Mouse (Mus musculus) forebrain, embryonic 16.5 days (tissue): ENCODE results near the gene Lrrc57. TPM values are rescaled to one million over a fixed set of nuclear protein-coding genes. Genes with fewer than 3 reads are reported as not detected.
A peak's percentile ranks its signal among the peaks of the same experiment; 100 is the strongest.

Experiments used
- ATAC-seq: fragments of 200-750 bp; cut with Nextera tagmentation; 2 replicates; pipeline ENCODE4 v1.8.0; 2017; ENCODE audit warnings: mild to moderate bottlenecking, moderate library complexity
- H3K27ac ChIP-seq: fragments of 300-500 bp; sonication (generic); 2 replicates; pipeline ENCODE4 v1.5.1; 2014; ENCODE audit warnings: low read length, control low read depth
- H3K27me3 ChIP-seq: fragments of 300-500 bp; sonication (generic); replicated peaks from 2 replicates; pipeline ENCODE4 v1.6.1; 2014; ENCODE audit warnings: low read length; ENCODE audit not compliant: control insufficient read depth, insufficient read depth
- H3K36me3 ChIP-seq: fragments of 300-500 bp; sonication (generic); 2 replicates; pipeline ENCODE4 v1.6.1; 2014; ENCODE audit not compliant: control insufficient read depth, insufficient read depth
- H3K4me1 ChIP-seq: fragments of 300-500 bp; sonication (generic); replicated peaks from 2 replicates; pipeline ENCODE4 v1.6.1; 2014; ENCODE audit warnings: low read length; ENCODE audit not compliant: control insufficient read depth, insufficient read depth
- H3K4me2 ChIP-seq: fragments of 300-500 bp; sonication (generic); 2 replicates; pipeline ENCODE4 v1.6.1; 2014; ENCODE audit warnings: mild to moderate bottlenecking, low read length, control low read depth
- H3K4me3 ChIP-seq: fragments of 300-500 bp; sonication (generic); replicated peaks from 2 replicates; pipeline ENCODE4 v1.5.1; 2014; ENCODE audit warnings: mild to moderate bottlenecking, low read length, control low read depth
- H3K9ac ChIP-seq: fragments of 300-500 bp; sonication (generic); replicated peaks from 2 replicates; pipeline ENCODE4 v1.6.1; 2014; ENCODE audit warnings: low read depth, low read length, control low read depth
- H3K9me3 ChIP-seq: fragments of 300-500 bp; sonication (generic); 2 replicates; pipeline ENCODE4 v1.6.1; 2016; ENCODE audit warnings: low read length; ENCODE audit not compliant: control insufficient read depth
- WGBS: fragments of 180-500 bp; shearing (Covaris S2); extraction: QIAGEN DNeasy Blood & Tissue Kit; methylation state at CpG from one replicate; pipeline ENCODE4 v1.1.7; 2014; 5-methylcytosine and 5-hydroxymethylcytosine counted together
- polyA plus RNA-seq: library from polyadenylated mRNA; unstranded; fragments of >200 nt; fragmentation: Nextera tagmentation; extraction: Ambion mirVana; gene quantifications from 2 replicates; pipeline ENCODE4 v1.2.1, GENCODE M21; 2015

The Lrrc57 gene
- 38.9 and 45.0 TPM in 2 replicates for polyA plus RNA-seq

- peak within 1 kb of the TSS; percentile 90 for H3K9ac ChIP-seq
- H3K4me3 ChIP-seq: peak within 1 kb of the TSS; percentile 100
- peak within 1 kb of the TSS; percentile 96 for H3K27ac ChIP-seq
- peak; percentile 97 for ATAC-seq
- peaks cover 18% of the 10 kb centered on the region for H3K4me1 ChIP-seq
- H3K36me3 ChIP-seq: peaks cover 10% of the 10 kb centered on the region; the same call in 1 of the 2 replicates
- H3K27me3 ChIP-seq: no peaks in the 10 kb centered on the region
- WGBS: under 1% methylated on average over 52 of the region's 52 CpGs
- peak within 1 kb of the TSS; percentile 92 for H3K4me2 ChIP-seq
- no peaks in the 10 kb centered on the region for H3K9me3 ChIP-seq
These were observed at the start of gene Lrrc57, which contains the start of gene Haus2 for GRCm38 (mm10) chr2:120608830-120609723. Lrrc57 (minus strand) TSS chr2:120609520. Haus2 (plus strand) TSS chr2:120609383.

DNA sequence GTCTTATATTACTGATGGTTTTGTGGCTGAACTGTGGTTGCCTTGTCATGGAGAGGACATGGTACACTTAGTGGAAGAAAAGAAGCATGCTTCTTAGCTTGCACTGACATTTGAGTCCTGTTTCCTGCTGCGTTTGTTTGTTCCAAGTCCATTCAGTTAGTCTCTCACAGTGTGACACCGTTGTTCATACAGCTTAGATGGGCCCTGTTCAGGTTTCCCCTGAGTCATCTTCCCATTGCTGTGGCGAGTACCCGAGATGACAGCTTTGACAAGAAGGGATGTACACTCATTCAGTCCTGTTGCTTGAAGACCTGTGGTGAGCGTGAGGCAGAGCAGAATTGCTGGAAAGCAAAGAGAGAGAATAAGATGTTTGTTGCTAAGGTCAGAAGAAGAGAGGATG lies 49.2 kb upstream of the Lrrc57 start:
- H3K36me3 ChIP-seq: no peaks in the 10 kb centered on the region
- H3K4me2 ChIP-seq: no peak overlapping the region
- H3K9ac ChIP-seq: no peak overlapping the region
- 71% methylated on average over 5 of the region's 5 CpGs for WGBS
- no peak overlapping the region for H3K27ac ChIP-seq
- H3K9me3 ChIP-seq: no peaks in the 10 kb centered on the region
- no peak for ATAC-seq
- H3K27me3 ChIP-seq: no peaks in the 10 kb centered on the region
- H3K4me1 ChIP-seq: 0 out of 2 replicates have a peak, but pooled peaks cover 2% of the 10 kb centered on the region
- H3K4me3 ChIP-seq: no peak overlapping the region

- no peak overlapping the region for H3K27ac ChIP-seq
- no peaks in the 10 kb centered on the region for H3K4me1 ChIP-seq
- no peak for ATAC-seq
- H3K9me3 ChIP-seq: no peaks in the 10 kb centered on the region
- H3K4me2 ChIP-seq: no peak overlapping the region
- no peaks in the 10 kb centered on the region for H3K27me3 ChIP-seq
- H3K9ac ChIP-seq: no peak overlapping the region
- H3K4me3 ChIP-seq: no peak overlapping the region
- WGBS: 100% methylated on average over 2 of the region's 2 CpGs
- H3K36me3 ChIP-seq: no peaks in the 10 kb centered on the region
These were observed 47.4 kb upstream of the Lrrc57 start for GRCm38 (mm10) chr2:120656711-120657110.

DNA sequence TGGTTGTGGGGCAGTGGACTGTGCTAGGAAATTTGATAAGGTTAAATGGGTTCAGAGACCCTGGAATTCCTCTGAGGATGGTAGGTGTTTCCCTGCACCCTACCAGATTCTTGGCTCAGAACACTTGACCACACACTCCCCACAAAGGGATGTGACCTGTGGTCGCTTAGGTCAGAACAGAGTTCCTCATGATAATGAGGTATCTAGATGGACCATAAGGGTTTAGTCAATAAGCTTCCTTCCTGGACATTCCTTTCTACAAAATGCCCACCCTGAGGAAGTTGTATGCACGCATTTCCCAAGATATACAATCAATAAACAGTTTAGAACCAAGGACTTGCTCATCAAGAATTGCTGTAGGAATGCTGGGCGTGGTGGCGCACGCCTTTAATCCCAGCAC lies 46.6 kb upstream of the Lrrc57 start:
- Histone ChIP-seq H3K27ac (no peak overlapping the region), H3K9me3 (no peaks in the 10 kb centered on the region), H3K4me2 (no peak overlapping the region), H3K9ac (no peak overlapping the region), H3K4me1 (no peaks in the 10 kb centered on the region), H3K36me3 (no peaks in the 10 kb centered on the region), H3K27me3 (no peaks in the 10 kb centered on the region), H3K4me3 (no peak overlapping the region)
- ATAC-seq: no peak
- WGBS: 93% methylated on average over 5 of the region's 5 CpGs

GRCm38 (mm10) chr2:120654693-120655092 lies 45.4 kb upstream of the Lrrc57 start:
- ATAC-seq: no peak
- H3K4me3 ChIP-seq: no peak overlapping the region
- H3K4me2 ChIP-seq: no peak overlapping the region
- H3K4me1 ChIP-seq: no peaks in the 10 kb centered on the region
- no peaks in the 10 kb centered on the region for H3K36me3 ChIP-seq
- no peak overlapping the region for H3K9ac ChIP-seq
- no peaks in the 10 kb centered on the region for H3K9me3 ChIP-seq
- 93% methylated on average over 2 of the region's 2 CpGs for WGBS
- H3K27ac ChIP-seq: no peak overlapping the region
- H3K27me3 ChIP-seq: no peaks in the 10 kb centered on the region

DNA sequence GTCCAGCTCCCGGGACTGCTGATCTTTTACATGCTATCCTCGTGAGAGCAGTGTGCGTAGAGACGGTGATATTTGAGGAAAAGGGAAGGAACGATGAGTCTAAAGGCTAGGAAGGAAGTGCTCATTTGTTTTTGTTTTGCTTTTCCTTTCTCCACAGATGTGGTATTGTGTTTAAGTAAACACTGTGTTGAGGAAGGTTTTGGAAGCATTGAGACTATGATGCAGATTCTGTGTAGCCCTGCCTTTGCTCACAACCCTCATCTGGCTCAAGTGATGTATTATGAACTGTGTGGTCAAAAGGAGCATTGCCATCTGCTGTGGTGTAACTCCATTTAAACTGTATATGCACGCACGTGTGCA lies 43.6 kb upstream of the Lrrc57 start:
- Histone ChIP-seq H3K4me3 (no peak overlapping the region), H3K27ac (no peak overlapping the region), H3K9ac (no peak overlapping the region), H3K4me2 (no peak overlapping the region), H3K9me3 (no peaks in the 10 kb centered on the region), H3K27me3 (no peaks in the 10 kb centered on the region), H3K36me3 (no peaks in the 10 kb centered on the region), H3K4me1 (no peaks in the 10 kb centered on the region)
- WGBS: 90% methylated on average over 7 of the region's 7 CpGs
- no peak for ATAC-seq

DNA sequence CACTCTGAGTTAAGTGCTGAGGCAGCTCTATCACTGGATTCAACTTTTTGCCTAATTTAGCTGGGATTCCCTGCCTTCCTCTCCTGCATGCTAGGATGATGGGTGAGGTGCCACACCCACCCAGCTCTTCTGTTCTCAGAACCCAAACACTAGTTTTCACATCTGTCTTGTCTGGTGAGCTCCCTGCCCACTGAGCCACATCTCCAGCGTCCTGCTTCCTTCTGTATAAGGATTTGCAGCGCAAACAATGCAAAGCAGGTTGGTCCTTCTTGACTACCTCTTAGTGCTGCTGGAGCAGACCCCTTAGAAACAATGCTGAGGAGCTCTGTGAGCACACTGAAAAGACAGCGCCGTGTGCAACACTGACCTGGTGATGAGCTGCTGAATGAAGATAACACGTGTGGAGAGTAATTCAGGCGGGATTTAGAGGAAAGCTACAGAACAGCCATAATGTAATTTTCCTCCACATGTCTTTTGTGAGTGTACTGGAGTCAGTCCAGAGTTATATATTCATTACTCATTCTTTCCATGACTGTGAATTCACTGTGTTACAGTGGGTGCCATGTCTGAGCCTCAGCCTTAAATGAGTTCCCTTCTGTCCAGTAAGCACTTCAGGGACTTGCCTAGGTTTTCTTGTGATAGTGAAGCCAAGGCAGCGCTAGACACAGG lies 43.1 kb upstream of the Lrrc57 start:
- no peak for ATAC-seq
- no peak overlapping the region for H3K4me2 ChIP-seq
- no peaks in the 10 kb centered on the region for H3K4me1 ChIP-seq
- no peaks in the 10 kb centered on the region for H3K9me3 ChIP-seq
- H3K27me3 ChIP-seq: no peaks in the 10 kb centered on the region
- no peak overlapping the region for H3K4me3 ChIP-seq
- WGBS: 82% methylated on average over 7 of the region's 7 CpGs
- H3K9ac ChIP-seq: no peak overlapping the region
- no peak overlapping the region for H3K27ac ChIP-seq
- H3K36me3 ChIP-seq: no peaks in the 10 kb centered on the region

DNA sequence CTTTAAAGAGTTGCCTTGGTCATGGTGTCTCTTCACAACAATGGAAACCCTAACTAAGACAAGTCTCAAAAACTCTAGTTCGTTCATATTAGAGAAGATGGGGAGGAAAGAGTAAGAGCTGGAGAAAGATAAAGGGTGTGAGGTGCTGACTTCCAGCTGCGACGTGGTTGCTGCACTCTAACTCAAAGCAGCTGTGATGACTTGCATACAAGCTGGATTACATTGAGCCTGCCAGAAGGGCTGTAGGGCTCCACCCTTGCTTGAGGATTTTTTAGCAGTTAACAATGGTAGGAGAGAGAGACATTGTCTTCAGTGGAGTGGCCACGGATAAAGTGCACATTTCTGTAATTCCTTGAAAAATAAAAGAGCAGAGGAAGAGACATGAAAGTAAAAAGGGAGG lies 37.5 kb upstream of the Lrrc57 start:
- Histone ChIP-seq H3K4me1 (peaks cover 6% of the 10 kb centered on the region), H3K4me3 (no peak overlapping the region), H3K9me3 (no peaks in the 10 kb centered on the region), H3K27ac (no peak overlapping the region), H3K27me3 (no peaks in the 10 kb centered on the region), H3K36me3 (no peaks in the 10 kb centered on the region), H3K9ac (no peak overlapping the region), H3K4me2 (no peak overlapping the region)
- WGBS: 74% methylated on average over 4 of the region's 4 CpGs
- no peak for ATAC-seq

- Histone ChIP-seq H3K9me3 (no peaks in the 10 kb centered on the region), H3K4me2 (no peak overlapping the region), H3K27ac (no peak overlapping the region), H3K4me3 (no peak overlapping the region), H3K27me3 (no peaks in the 10 kb centered on the region), H3K9ac (no peak overlapping the region), H3K4me1 (peaks cover 6% of the 10 kb centered on the region), H3K36me3 (no peaks in the 10 kb centered on the region)
- ATAC-seq: peak; percentile 80
- 21% methylated on average over 7 of the region's 7 CpGs for WGBS
These were observed 34.5 kb upstream of the Lrrc57 start for GRCm38 (mm10) chr2:120643836-120644235.
